In genomic region chr9:50905321-50905720, GRCm38 (mm10) we compare ENCODE assay signal across 22 mouse cellular contexts.
A peak's percentile ranks its signal among the peaks of the same experiment; 100 is the strongest.
DNase-seq lines count a peak whose midpoint lies in the region; ATAC-seq and TF ChIP-seq lines count a peak whose summit lies in the region.
"Had no signal": no experiment of that assay in that cellular context is flagged by ENCODE, and none has a peak within 500 bp of the region (broad histone marks: within the 10 kb centered on the region; RNA-seq: fewer than 3 reads in every experiment).

No protein-coding gene starts in this region.

- H3K36me3 ChIP-seq in CH12.LX (replicated peaks in 1 of 2; ENCODE audit: control insufficient read depth in 1 of 2, insufficient read depth in 1 of 2, low read length in 1 of 2) = peaks cover 4 to 28% of the 10 kb centered on the region in 2 experiments
- H3K36me3 ChIP-seq: limb, embryonic 15.5 days; stomach, embryonic 15.5 days had no signal

- no peak overlapping the region for H3K4me3 ChIP-seq in gastrocnemius, adult 2 months
- no peak overlapping the region for H3K4me3 ChIP-seq in CH12.LX (replicated peaks in 1 of 3; ENCODE audit: low read depth in 2 of 3, low read length in 2 of 3, poor library complexity in 1 of 3)
- H3K4me3 ChIP-seq: embryonic facial prominence, embryonic 10.5 days; erythroblast, embryonic 14.5 days; limb, embryonic 15.5 days; neural tube, embryonic 15.5 days; stomach, embryonic 15.5 days had no signal

- no peak overlapping the region for H3K4me2 ChIP-seq in CH12.LX (ENCODE audit: insufficient read depth, low read depth, poor library complexity, severe bottlenecking)
- H3K4me2 ChIP-seq: hindbrain, embryonic 14.5 days; limb, embryonic 15.5 days; midbrain, embryonic 11.5 days; neural tube, embryonic 15.5 days; stomach, embryonic 15.5 days had no signal

- no peak for TF ChIP-seq EP300 in CH12.LX (IDR thresholded peaks at IDR 0.05; ENCODE audit: low read length)

- TF ChIP-seq POLR2A in CH12.LX (IDR thresholded peaks at IDR 0.05; ENCODE audit: low read depth, low read length) = no peak

- in situ Hi-C loops in CH12.LX (cut with MboI; ENCODE audit: low pct_ligation_motif_present, low pct_unique_long_range_greater_than_20kb, low sequenced_read_pairs) = no loop called here

- peak; percentile 62 for ATAC-seq in megakaryocyte progenitor cell, adult 5-6 weeks (replicated peaks; ENCODE audit: poor library complexity)
- ATAC-seq: forebrain, embryonic 14.5 days had no signal

- H3K27me3 ChIP-seq in CH12.LX (replicated peaks) = no peaks in the 10 kb centered on the region
- H3K27me3 ChIP-seq: limb, embryonic 15.5 days; neural tube, embryonic 15.5 days; stomach, embryonic 15.5 days had no signal

- no peak for TF ChIP-seq RAD21 in CH12.LX (IDR thresholded peaks at IDR 0.05; ENCODE audit: low read depth, low read length)

- H3K4me1 ChIP-seq in CH12.LX (ENCODE audit: control insufficient read depth in 1 of 2, insufficient read depth in 2 of 2) = peaks cover 13 to 35% of the 10 kb centered on the region in 2 experiments
- H3K4me1 ChIP-seq: embryonic facial prominence, embryonic 10.5 days; stomach, embryonic 15.5 days had no signal

- no peak for DNase-seq in gastrocnemius, adult 2 months
- DNase-seq in gastrocnemius, adult 8-10 months (ENCODE audit: low spot score in 2 of 2) = no peak
- DNase-seq in 416B (ENCODE audit: low read depth) (peak; percentile 32), CH12.LX (ENCODE audit: extremely low read depth) (peak; percentile 13)
- no peak for DNase-seq in spleen, adult 12 weeks (ENCODE audit: low spot score)
- no peak for DNase-seq in cerebellum, adult 8-10 months
- no peak for DNase-seq in right cerebral cortex, adult 2 months (ENCODE audit: low spot score in 2 of 2)
- DNase-seq: cerebellum, postnatal 14 days; gastrocnemius, postnatal 10 days; kidney, adult 2 months; kidney, postnatal 36 days; lung, adult 18-20 months; thymus, postnatal 14 days had no signal

- TF ChIP-seq CTCF in gastrocnemius, adult 2 months (IDR thresholded peaks at IDR 0.05) = no peak
- no peak for TF ChIP-seq CTCF in CH12.LX (conservative IDR thresholded peaks at IDR 0.05 in 1 of 2, IDR thresholded peaks at IDR 0.05 in 1 of 2; ENCODE audit: low read depth in 2 of 2, low read length in 2 of 2)

- intact Hi-C loops in gastrocnemius, adult 2 months (cut with DNase I) = no loop called here

- no peaks in the 10 kb centered on the region for H3K9me3 ChIP-seq in CH12.LX (replicated peaks; ENCODE audit: low read length)
- H3K9me3 ChIP-seq: embryonic facial prominence, embryonic 10.5 days; limb, embryonic 15.5 days; neural tube, embryonic 15.5 days; stomach, embryonic 15.5 days had no signal

- dilution Hi-C loops in CH12.LX (cut with MboI; ENCODE audit: extremely low pct_ligation_motif_present, extremely low pct_unique_long_range_greater_than_20kb, low sequenced_read_pairs) = no loop called here

- no peak overlapping the region for H3K9ac ChIP-seq in CH12.LX (ENCODE audit: insufficient read depth, low read depth)
- H3K9ac ChIP-seq: hindbrain, embryonic 14.5 days; limb, embryonic 15.5 days; neural tube, embryonic 15.5 days; stomach, embryonic 15.5 days had no signal

- H3K27ac ChIP-seq in gastrocnemius, adult 2 months = peak overlapping the region; percentile 32
- no peak overlapping the region for H3K27ac ChIP-seq in CH12.LX (ENCODE audit: insufficient read depth, low read depth)
- H3K27ac ChIP-seq: embryonic facial prominence, embryonic 10.5 days; hindbrain, embryonic 14.5 days; limb, embryonic 15.5 days; neural tube, embryonic 15.5 days; stomach, embryonic 15.5 days had no signal

- 0 out of 2 replicates have a peak, but pooled peaks cover 3% of the 10 kb centered on the region for H3K79me2 ChIP-seq in CH12.LX (replicated peaks; ENCODE audit: control insufficient read depth, extremely low read depth, insufficient read depth, poor library complexity, severe bottlenecking)

TF ChIP-seq in CH12.LX, 34 proteins besides CTCF, POLR2A, EP300 and RAD21:
- no peak for TF ChIP-seq MYC (IDR thresholded peaks at IDR 0.05; ENCODE audit: low read depth, low read length)
- TF ChIP-seq UBTF (IDR thresholded peaks at IDR 0.05; ENCODE audit: low read depth, low read length) = no peak
- TF ChIP-seq RCOR1 (conservative IDR thresholded peaks at IDR 0.05; ENCODE audit: low read depth, low read length) = no peak
- no peak for TF ChIP-seq CHD1 (IDR thresholded peaks at IDR 0.05; ENCODE audit: low read depth, low read length)
- TF ChIP-seq E2F4 (IDR thresholded peaks at IDR 0.05; ENCODE audit: insufficient replicate concordance, low read depth, low read length) = no peak
- no peak for TF ChIP-seq MAZ (IDR thresholded peaks at IDR 0.05; ENCODE audit: low read depth, low read length)
- no peak for TF ChIP-seq ELF1 (IDR thresholded peaks at IDR 0.05; ENCODE audit: low read depth, low read length)
- TF ChIP-seq SMC3 (IDR thresholded peaks at IDR 0.05; ENCODE audit: low read depth, low read length) = no peak
- TF ChIP-seq POLR2AphosphoS2 (IDR thresholded peaks at IDR 0.05; ENCODE audit: low read depth, low read length) = no peak
- no peak for TF ChIP-seq PAX5 (IDR thresholded peaks at IDR 0.05; ENCODE audit: low read length)
- no peak for TF ChIP-seq CHD2 (IDR thresholded peaks at IDR 0.05; ENCODE audit: low read length)
- no peak for TF ChIP-seq TCF12 (IDR thresholded peaks at IDR 0.05; ENCODE audit: low read depth, low read length)
- TF ChIP-seq ETS1 (conservative IDR thresholded peaks at IDR 0.05; ENCODE audit: low read depth, low read length) = no peak
- no peak for TF ChIP-seq USF1 (IDR thresholded peaks at IDR 0.05; ENCODE audit: low read depth, low read length)
- no peak for TF ChIP-seq HCFC1 (IDR thresholded peaks at IDR 0.05; ENCODE audit: low read depth, low read length)
- no peak for TF ChIP-seq NRF1 (IDR thresholded peaks at IDR 0.05; ENCODE audit: low read depth, low read length)
- no peak for TF ChIP-seq MXI1 (IDR thresholded peaks at IDR 0.05; ENCODE audit: low read depth, low read length)
- TF ChIP-seq JUND (conservative IDR thresholded peaks at IDR 0.05; ENCODE audit: low read depth, low read length) = no peak

Comparison
In these comparisons a context has a peak if more than half of its experiments do, and no peak if none do; other contexts are left out.
1. DNase-seq: peak in 416B (single experiment) and CH12.LX (single experiment); none in gastrocnemius, adult 2 months (single experiment), gastrocnemius, adult 8-10 months (0 of 2), spleen, adult 12 weeks (single experiment), cerebellum, adult 8-10 months (single experiment) and right cerebral cortex, adult 2 months (0 of 2).